Mouse (Mus musculus): ENCODE measurements around the gene St6galnac3.

St6galnac3 gene

DNA sequence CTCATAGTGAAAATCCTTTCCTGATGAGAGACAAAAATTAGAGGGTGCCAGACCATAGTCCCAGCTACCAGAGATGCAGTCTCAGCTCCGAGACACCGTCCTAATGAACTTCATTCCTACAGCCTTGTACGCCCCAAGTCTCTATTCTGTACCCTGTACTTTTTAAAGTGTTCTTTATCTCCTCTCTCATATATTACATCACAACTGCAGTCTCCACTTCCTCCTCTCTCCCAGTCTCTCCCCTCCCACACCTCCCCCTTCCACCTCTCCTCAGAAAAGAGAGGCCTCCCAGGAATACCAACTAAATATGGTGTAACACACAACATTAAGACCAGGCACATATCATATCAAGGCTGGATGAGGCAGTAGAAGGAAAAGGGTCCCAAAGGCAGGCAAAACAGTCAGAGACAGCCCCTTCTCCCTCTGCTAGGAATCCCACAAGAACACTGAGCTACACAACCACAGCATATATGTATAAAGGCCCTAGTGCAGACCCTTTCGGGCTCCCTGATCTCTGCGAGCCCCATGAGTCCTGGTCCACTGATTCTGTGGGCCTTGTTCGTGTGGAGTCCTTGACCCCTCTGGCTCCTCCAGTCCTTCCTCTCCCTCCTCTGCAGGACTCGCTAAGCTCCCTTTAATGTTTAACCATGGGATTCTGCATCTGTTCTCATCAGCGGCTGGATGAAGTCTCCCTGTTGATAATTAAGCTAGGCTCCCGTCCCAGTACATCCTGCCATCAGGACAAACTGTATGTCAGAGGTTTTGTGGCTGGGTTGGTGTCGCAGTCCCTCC, 502.2 kb downstream of the St6galnac3 start:
- DNase-seq (ENCODE audit: low spot score in 2 of 2) = no peak

DNA sequence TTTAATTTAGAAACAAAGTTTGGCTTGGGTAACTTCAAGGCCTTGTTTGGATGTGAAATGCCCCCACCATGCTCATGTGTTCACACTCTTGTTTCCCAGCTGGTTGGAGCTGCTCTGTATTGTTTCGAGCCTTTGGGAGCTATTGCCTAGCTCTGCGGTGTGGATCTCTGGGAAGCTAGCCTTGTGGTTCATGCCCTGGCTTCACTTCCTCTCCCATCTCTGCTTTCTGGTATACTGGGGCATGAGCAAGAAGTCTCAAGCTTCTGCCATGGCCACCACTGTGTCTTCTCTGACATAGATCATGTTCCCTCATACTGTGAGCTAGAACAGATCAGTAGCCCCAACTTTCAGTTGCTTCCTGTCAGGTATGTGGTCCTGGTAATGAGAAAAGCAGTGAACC, 505.6 kb downstream of the St6galnac3 start:
- no peak for DNase-seq (ENCODE audit: low spot score in 2 of 2)

- no peak for DNase-seq (ENCODE audit: low spot score in 2 of 2)
Measured at GRCm38 (mm10) chr3:153208186-153208585, 516.8 kb downstream of the St6galnac3 start.

DNA sequence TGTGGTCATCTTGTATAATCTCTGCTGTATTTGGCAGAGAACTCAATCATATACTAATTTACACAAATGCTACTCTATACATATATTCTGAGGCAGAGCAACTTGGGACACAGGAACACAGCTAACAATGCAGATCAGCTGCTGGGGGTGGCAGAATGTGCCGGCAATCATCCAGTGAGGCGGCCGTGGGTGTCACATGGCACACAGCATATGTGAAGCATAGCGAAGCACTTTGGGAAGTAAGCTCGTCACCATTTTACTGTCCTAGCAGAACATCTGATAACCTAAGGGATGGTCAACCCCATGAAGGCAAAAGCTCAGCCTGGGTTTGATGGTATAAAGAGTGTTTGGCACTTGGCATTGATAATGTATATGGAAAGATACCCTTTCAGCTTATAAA, 520.9 kb downstream of the St6galnac3 start:
- peak; percentile 32 to 39 for DNase-seq (ENCODE audit: low spot score in 2 of 2)

GRCm38 (mm10) chr3:153201835-153202234, 523.1 kb downstream of the St6galnac3 start:
- peak; percentile 16 to 24 for DNase-seq (ENCODE audit: low spot score in 2 of 2)

GRCm38 (mm10) chr3:153200801-153201200, 524.2 kb downstream of the St6galnac3 start:
- DNase-seq (ENCODE audit: low spot score in 2 of 2) = no peak

DNA sequence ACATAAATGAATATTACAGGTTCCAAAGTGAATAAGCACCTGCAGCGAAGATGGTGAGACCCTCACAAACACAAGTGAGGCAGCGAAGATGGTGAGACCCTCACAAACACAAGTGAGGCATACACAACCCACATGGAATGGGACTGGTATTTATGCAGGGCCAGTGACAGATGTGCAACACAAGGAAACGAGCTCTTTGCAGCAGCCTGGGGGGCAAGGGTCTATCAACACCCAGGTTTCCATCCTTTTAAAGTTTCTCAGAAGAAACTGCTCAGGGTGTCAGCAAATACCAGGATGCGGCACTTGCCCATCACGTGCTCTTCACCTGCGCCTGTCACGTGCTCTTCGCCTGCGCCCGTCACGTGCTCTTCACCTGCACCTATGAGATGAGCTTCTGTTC, 524.9 kb downstream of the St6galnac3 start:
- no peak for DNase-seq (ENCODE audit: low spot score in 2 of 2)

DNA sequence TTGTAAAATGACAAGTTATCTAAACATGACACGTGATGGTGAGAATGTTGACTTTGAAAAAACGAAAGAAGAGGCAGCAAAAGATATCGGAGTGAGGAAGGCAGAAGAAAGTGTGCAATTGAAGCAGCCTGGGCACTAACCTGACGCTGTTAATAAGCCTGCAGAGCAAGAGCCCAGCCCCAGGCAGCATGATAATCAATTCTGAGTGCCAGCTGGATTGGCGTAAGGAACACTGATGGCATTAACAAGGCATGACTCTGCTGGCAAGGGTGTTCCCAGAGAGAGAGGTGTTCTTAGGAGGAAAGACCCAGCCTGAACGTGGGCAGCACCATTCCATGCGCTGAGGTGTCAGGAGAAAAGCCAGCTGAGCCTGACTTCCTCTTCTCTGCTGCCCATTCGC, 525.7 kb downstream of the St6galnac3 start:
- DNase-seq (ENCODE audit: low spot score in 2 of 2) = no peak

DNA sequence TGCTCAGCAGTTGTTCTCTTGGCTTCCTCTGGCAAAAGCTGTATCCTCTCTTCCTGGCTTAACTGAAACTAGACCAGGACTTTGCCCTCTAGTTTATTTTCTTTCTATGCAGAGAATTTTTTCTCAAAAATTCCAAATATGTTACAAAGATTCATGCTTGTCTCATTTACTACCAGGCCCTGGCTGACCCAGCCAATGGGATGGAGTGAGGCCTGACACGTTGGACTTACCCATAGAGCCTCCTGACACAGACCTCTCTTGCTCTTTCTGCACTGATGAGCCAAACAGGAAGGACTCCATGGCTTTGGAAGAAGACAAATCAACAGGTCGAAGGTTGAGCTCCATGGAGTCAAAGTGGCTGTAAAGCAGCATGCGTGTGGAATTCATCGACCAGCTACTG, 526.5 kb downstream of the St6galnac3 start:
- DNase-seq (ENCODE audit: low spot score in 2 of 2) = no peak

GRCm38 (mm10) chr3:153193025-153193424, 531.9 kb downstream of the St6galnac3 start:
- no peak for DNase-seq (ENCODE audit: low spot score in 2 of 2)

DNA sequence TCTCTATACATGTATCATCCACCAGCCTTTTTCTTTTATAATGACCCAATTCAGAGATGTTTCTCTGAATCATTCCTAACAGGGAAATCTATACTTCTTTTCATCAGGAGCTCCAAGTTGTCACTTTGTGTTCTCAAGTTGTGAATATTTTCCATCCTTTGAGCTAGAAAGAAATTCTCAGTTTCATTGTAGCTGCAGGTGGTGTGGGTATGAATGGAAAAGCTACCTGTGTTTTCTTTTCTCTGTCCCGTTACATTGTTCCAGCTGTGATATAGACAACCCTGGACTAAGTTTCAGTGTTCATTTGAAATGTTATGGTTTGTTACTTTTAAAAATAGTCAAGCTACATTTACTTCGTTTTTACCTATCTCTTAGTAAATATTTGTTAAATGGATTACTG, 534.2 kb downstream of the St6galnac3 start:
- DNase-seq (ENCODE audit: low spot score in 2 of 2) = no peak

DNA sequence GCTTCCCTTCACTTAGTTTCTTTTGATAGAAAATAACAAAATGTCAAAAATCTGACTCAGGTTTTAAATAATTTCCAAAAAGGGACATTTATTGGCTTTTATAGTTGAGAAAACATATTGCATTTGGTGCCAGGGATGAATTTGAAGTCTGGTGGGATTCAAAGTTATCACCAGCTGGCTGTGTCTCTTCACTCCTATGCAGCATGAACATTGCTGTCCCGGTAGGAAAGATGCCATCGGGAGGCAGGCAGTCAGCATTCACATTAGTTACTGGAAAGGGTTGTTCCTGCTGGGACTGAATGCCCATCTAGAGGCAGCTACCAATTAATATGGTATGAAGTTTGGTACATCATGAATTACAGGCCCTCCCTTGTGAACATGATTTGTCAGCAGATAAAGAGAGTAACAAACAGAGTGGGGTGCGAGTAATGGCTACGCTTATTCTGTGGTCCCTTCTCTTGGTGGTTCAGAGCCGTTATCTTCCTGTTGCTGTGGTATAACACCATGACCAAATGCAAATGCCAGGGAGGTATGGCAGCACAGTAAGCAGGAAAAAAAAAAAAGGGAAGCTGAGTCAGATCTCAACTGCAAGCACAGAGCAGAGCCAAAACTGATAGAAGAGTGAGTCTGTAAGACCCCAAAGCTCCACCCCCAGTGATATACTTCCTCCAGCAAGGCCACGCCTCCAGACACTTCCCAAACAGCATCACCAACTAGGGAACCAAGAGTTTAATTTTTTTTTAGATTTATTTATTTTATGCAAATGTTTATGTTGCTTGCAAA, 535.1 kb downstream of the St6galnac3 start:
- no peak for DNase-seq (ENCODE audit: low spot score in 2 of 2)

GRCm38 (mm10) chr3:153188224-153188623, 536.8 kb downstream of the St6galnac3 start:
- no peak for DNase-seq (ENCODE audit: low spot score in 2 of 2)

GRCm38 (mm10) chr3:153185117-153185516, 539.9 kb downstream of the St6galnac3 start:
- no peak for DNase-seq (ENCODE audit: low spot score in 2 of 2)

- DNase-seq (ENCODE audit: low spot score in 2 of 2) = no peak
Measured at GRCm38 (mm10) chr3:153181242-153181641, 543.7 kb downstream of the St6galnac3 start.

- DNase-seq (ENCODE audit: low spot score in 2 of 2) = no peak
Measured at GRCm38 (mm10) chr3:153176749-153177148, 548.2 kb downstream of the St6galnac3 start.

GRCm38 (mm10) chr3:153176325-153176724, 548.6 kb downstream of the St6galnac3 start:
- no peak for DNase-seq (ENCODE audit: low spot score in 2 of 2)

DNA sequence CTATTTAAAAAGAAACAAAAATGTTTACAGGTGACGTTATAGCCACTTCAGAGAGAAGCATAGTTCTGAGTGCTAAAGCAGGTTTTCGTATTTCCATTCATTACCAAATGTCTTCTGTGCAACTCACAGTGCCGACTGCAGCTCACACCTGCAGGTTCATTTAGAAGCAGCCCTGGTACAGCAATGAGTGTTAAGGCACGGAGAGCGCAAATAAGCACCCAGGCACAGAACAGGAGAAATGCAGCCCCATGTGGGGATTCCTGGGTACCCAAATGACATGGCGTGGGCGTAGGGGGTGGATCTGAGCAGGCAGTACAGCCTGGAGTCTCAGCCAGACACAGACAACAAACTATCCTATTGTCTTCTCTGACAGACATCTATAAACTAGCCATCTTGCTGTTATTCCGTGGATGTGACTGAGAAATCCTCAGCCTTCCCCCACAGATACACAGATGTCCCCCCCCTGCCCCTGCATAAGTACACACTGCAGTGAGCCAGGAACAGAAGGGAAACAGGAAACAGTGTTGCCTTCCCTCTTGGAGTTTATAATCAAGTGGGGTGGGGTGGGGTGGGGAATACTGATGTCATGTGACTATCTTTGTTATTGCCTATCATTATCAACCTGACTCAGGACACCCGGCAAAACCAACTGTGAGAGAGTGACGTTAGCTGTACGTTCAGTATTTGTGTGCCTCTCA, 550.5 kb downstream of the St6galnac3 start:
- DNase-seq (ENCODE audit: low spot score in 2 of 2) = no peak

DNA sequence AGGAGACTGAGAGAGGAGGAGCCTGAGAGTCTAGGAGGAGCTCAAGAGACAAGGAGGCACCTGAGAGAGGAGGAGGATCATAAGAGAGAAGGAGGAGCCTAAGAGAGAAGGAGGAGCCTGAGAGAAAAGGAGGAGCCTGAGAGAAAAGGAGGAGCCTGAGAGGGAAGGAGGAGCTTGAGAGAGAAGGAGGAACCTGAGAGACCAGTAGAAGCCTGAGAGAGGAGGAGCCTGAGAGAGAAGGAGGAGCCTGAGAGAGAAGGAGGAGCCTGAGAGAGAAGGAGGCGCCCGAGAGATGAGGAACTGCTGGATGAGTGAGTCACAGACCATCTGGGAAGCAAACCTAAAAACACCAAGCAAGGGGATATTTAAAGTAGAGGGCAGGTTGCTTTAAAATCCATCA, 551.4 kb downstream of the St6galnac3 start:
- no peak for DNase-seq (ENCODE audit: low spot score in 2 of 2)

- DNase-seq (ENCODE audit: low spot score in 2 of 2) = no peak
Measured at GRCm38 (mm10) chr3:153170146-153170545, 554.8 kb downstream of the St6galnac3 start.

GRCm38 (mm10) chr3:153169744-153170143, 555.2 kb downstream of the St6galnac3 start:
- no peak for DNase-seq (ENCODE audit: low spot score in 2 of 2)

DNA sequence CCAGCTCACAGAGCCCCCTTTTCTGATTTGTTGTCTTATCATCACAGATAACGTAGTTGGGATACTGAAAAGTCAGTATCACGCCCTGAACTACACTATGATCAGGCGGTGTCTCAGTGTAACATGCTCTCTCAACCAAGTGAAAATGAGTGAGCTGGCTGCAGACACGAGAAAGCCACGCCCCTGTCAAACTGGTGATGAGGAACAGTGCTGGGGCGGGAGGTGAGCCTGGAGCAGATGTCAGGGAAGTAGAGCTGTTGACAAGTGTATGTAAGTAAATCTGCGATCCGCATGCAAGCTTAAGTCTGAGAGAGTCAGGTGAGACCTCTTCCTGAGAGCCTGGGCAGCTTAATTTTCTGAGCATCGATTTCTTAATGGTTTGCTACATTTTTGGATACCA, 563.3 kb downstream of the St6galnac3 start:
- no peak for DNase-seq (ENCODE audit: low spot score in 2 of 2)
